Mouse (Mus musculus) adrenal gland, adult 8-10 months (tissue): ENCODE data around the gene Aif1. TPM values are rescaled to one million over a fixed set of nuclear protein-coding genes. Genes with fewer than 3 reads are reported as not detected.

Experiments used
- microRNA-seq, 2 experiments: library from miRNA; unstranded; fragments of <30 nt; microRNA quantifications; one replicate each; pipeline ENCODE4 v1.2.0; 2022
- total RNA-seq, 4 experiments: library from RNA; stranded (reverse); gene quantifications; 2 replicates each; pipeline ENCODE4 v1.2.4; 2022

Aif1 gene
- total RNA-seq, 4 experiments from 2014 or later: 5.5 to 14.5 (median 10.5) TPM

Small RNA genes lying within 50 kb of the gene (microRNA-seq; reads per million reads assigned to microRNA genes)
- 0 reads per million in 2 experiments for gene Mir6973a
- gene Mir6974: 0 reads per million in 2 experiments

Other genes starting within 250 kb of the Aif1 start
- gene Neu1, start 244.8 kb downstream of the Aif1 start, total RNA-seq: 10 to 100 TPM; 27.3 to 39.4 (median 28.1) TPM
- gene Hspa1b, start 216.8 kb downstream of the Aif1 start, total RNA-seq: 100 to 1,000 TPM in 1 of 4 experiments, 10 to 100 TPM in 3; 24.5 to 115 (median 36.0) TPM
- gene Gm20481, start 206.2 kb downstream of the Aif1 start, total RNA-seq: under 1 TPM in 1 of 4 experiments, not detected in 3; 0.73 TPM
- gene Hspa1a, start 203.9 kb downstream of the Aif1 start, total RNA-seq: 10 to 100 TPM; 11.9 to 35.8 (median 14.4) TPM
- under 1 TPM; 0.14 to 0.25 (median 0.17) TPM for gene Hspa1l, start 203.4 kb downstream of the Aif1 start, total RNA-seq
- 10 to 100 TPM; 28.2 to 35.4 (median 30.1) TPM for gene Lsm2, start 194.2 kb downstream of the Aif1 start, total RNA-seq
- gene Vars, start 175.1 kb downstream of the Aif1 start, total RNA-seq: 10 to 100 TPM; 57.9 to 76.0 (median 67.7) TPM
- gene Vwa7, start 159.5 kb downstream of the Aif1 start, total RNA-seq: 1 to 10 TPM in 2 of 4 experiments, under 1 TPM in 2; 0.75 to 1.8 (median 1.2) TPM
- 1 to 10 TPM in 2 of 4 experiments, under 1 TPM in 2; 0.91 to 2.8 (median 0.99) TPM for gene Sapcd1, start 148.1 kb downstream of the Aif1 start, total RNA-seq
- 1 to 10 TPM in 3 of 4 experiments, under 1 TPM in 1; 0.73 to 4.0 (median 2.2) TPM for gene Msh5, start 129.3 kb downstream of the Aif1 start, total RNA-seq
- 100 to 1,000 TPM in 2 of 4 experiments, 10 to 100 TPM in 2; 83.2 to 134 (median 113) TPM for gene Clic1, start 126.1 kb downstream of the Aif1 start, total RNA-seq
- gene Ddah2, start 117.0 kb downstream of the Aif1 start, total RNA-seq: 10 to 100 TPM; 12.4 to 29.5 (median 21.6) TPM
- not detected for gene Ly6g6c, start 110.7 kb downstream of the Aif1 start, total RNA-seq
- gene Mpig6b, start 109.9 kb downstream of the Aif1 start, total RNA-seq: not detected
- not detected for gene Ly6g6e, start 99.2 kb downstream of the Aif1 start, total RNA-seq
- gene Ly6g6d, start 98.0 kb downstream of the Aif1 start, total RNA-seq: under 1 TPM in 2 of 4 experiments, not detected in 2; 0.46 to 0.68 TPM
- not detected for gene Ly6g6f, start 90.5 kb downstream of the Aif1 start, total RNA-seq
- gene Abhd16a, start 86.8 kb downstream of the Aif1 start, total RNA-seq: 100 to 1,000 TPM in 2 of 4 experiments, 10 to 100 TPM in 2; 79.4 to 124 (median 103) TPM
- gene Ly6g5c, start 67.8 kb downstream of the Aif1 start, total RNA-seq: not detected
- gene Ly6g5b, start 60.6 kb downstream of the Aif1 start, total RNA-seq: under 1 TPM in 3 of 4 experiments, not detected in 1; 0.38 to 0.91 (median 0.40) TPM
- 10 to 100 TPM; 12.6 to 17.9 (median 14.5) TPM for gene Gpank1, start 54.6 kb downstream of the Aif1 start, total RNA-seq
- 100 to 1,000 TPM; 196 to 224 (median 222) TPM for gene Csnk2b, start 54.0 kb downstream of the Aif1 start, total RNA-seq
- 10 to 100 TPM; 29.3 to 41.2 (median 39.6) TPM for gene D17H6S53E, start 49.7 kb downstream of the Aif1 start, total RNA-seq
- gene Apom, start 44.0 kb downstream of the Aif1 start, total RNA-seq: under 1 TPM in 2 of 4 experiments, not detected in 2; 0.28 to 0.32 TPM
- gene Bag6, start 40.9 kb downstream of the Aif1 start, total RNA-seq: 100 to 1,000 TPM; 354 to 477 (median 417) TPM
- gene Prrc2a, start 11.2 kb downstream of the Aif1 start, total RNA-seq: 100 to 1,000 TPM; 241 to 340 (median 274) TPM
- 10 to 100 TPM in 1 of 4 experiments, 1 to 10 TPM in 3; 4.7 to 11.3 (median 8.2) TPM for gene Lst1, start 12.4 kb upstream of the Aif1 start, total RNA-seq
- 10 to 100 TPM in 1 of 4 experiments, 1 to 10 TPM in 3; 1.3 to 10.3 (median 4.5) TPM for gene Ltb, start 18.4 kb upstream of the Aif1 start, total RNA-seq
- gene Tnf, start 25.9 kb upstream of the Aif1 start, total RNA-seq: 1 to 10 TPM in 2 of 4 experiments, under 1 TPM in 2; 0.56 to 2.2 (median 0.89) TPM
- 1 to 10 TPM in 1 of 4 experiments, under 1 TPM in 3; 0.28 to 1.1 (median 0.63) TPM for gene Lta, start 29.3 kb upstream of the Aif1 start, total RNA-seq
- not detected for gene Gm16181, start 44.8 kb upstream of the Aif1 start, total RNA-seq
- 10 to 100 TPM in 1 of 4 experiments, 1 to 10 TPM in 3; 5.5 to 12.1 (median 7.4) TPM for gene Atp6v1g2, start 57.6 kb upstream of the Aif1 start, total RNA-seq
- 10 to 100 TPM; 17.4 to 20.2 (median 19.8) TPM for gene Nfkbil1, start 59.7 kb upstream of the Aif1 start, total RNA-seq
- gene Ddx39b, start 65.7 kb upstream of the Aif1 start, total RNA-seq: 100 to 1,000 TPM; 181 to 239 (median 202) TPM
- 100 to 1,000 TPM; 209 to 349 (median 279) TPM for gene H2-D1, start 86.7 kb upstream of the Aif1 start, total RNA-seq
- gene H2-Q1, start 144.3 kb upstream of the Aif1 start, total RNA-seq: 1 to 10 TPM; 3.6 to 5.8 (median 4.6) TPM
- gene H2-Q2, start 166.2 kb upstream of the Aif1 start, total RNA-seq: 1 to 10 TPM; 1.7 to 2.7 (median 2.3) TPM
- 10 to 100 TPM; 26.9 to 46.7 (median 37.7) TPM for gene H2-Q4, start 203.5 kb upstream of the Aif1 start, total RNA-seq
- gene H2-Q6, start 248.8 kb upstream of the Aif1 start, total RNA-seq: 10 to 100 TPM in 2 of 4 experiments, 1 to 10 TPM in 2; 7.6 to 16.7 (median 11.1) TPM